Mouse (Mus musculus): ENCODE data around the gene Gm11397. TPM values are rescaled to one million over a fixed set of nuclear protein-coding genes. Genes with fewer than 3 reads are reported as not detected.
"Not testable (repeated sequence)": the region's sequence is repeated elsewhere in the genome, so short reads cannot be mapped to it uniquely, and the experiment has no call there.

The Gm11397 gene
- not detected for total RNA-seq (2021)

GRCm38 (mm10) chr13:33395461-33395860 is at the start of gene Gm11397:
Gm11397 (plus strand) TSS chr13:33395761.
- DNase-seq; intact Hi-C loops (cut with DNase I): not testable (repeated sequence)

GRCm38 (mm10) chr13:33356666-33357065 is 38.9 kb upstream of the Gm11397 start:
- intact Hi-C loops (cut with DNase I); DNase-seq: not testable (repeated sequence)

GRCm38 (mm10) chr13:33432714-33433113 is 37.2 kb downstream of the Gm11397 start:
- intact Hi-C loops (cut with DNase I); DNase-seq: not testable (repeated sequence)

Other genes with a start within 250 kb of the Gm11397 start
- gene Serpinb9c, start 236.0 kb upstream of the Gm11397 start, total RNA-seq (2021): not detected
- gene Serpinb9d, start 202.8 kb upstream of the Gm11397 start, total RNA-seq (2021): not detected
- not detected for gene Serpinb9e, start 146.1 kb upstream of the Gm11397 start, total RNA-seq (2021)
- gene Serpinb9f, start 71.7 kb upstream of the Gm11397 start, total RNA-seq (2021): not detected
- gene Serpinb9g, start 89.0 kb downstream of the Gm11397 start, total RNA-seq (2021): not detected